Mouse (Mus musculus) left cerebral cortex, postnatal 25 days (tissue): ENCODE measurements around the gene Gimap5. TPM values are rescaled to one million over a fixed set of nuclear protein-coding genes. Genes with fewer than 3 reads are reported as not detected.
A peak's percentile ranks its signal among the peaks of the same experiment; 100 is the strongest.

Experiments
- DNase-seq, 2 experiments: peaks; one replicate each; pipeline ENCODE4 v3.0.0; 2022; ENCODE audit warnings: low spot score in 2 of 2, mixed read lengths in 1 of 2
- intact Hi-C: fragments of 180-260 bp; cut with DNase I; formaldehyde crosslinking; loops from one replicate; pipeline ENCODE4 v1.15.1; 2025
- total RNA-seq, 2 experiments: library from RNA; stranded (reverse); gene quantifications; 2 replicates each; pipeline ENCODE4 v1.2.3; 2021

The Gimap5 gene
- total RNA-seq, 2 experiments from 2014 or later = 1.1 to 2.0 TPM

GRCm38 (mm10) chr6:48738961-48739779 is 6.8 kb upstream of the Gimap5 start, which contains the start of gene Gimap1:
TSS of gene Gimap1 (plus strand) at chr6:48739054.
- intact Hi-C loops = no loop called here
- DNase-seq = no peak

- intact Hi-C loops = no loop called here
- DNase-seq = no peak
Observed at GRCm38 (mm10) chr6:48739780-48740055, 6.3 kb upstream of the Gimap5 start.

GRCm38 (mm10) chr6:48740501-48741169 is 5.4 kb upstream of the Gimap5 start:
- intact Hi-C loops = no loop called here
- DNase-seq = no peak

DNA sequence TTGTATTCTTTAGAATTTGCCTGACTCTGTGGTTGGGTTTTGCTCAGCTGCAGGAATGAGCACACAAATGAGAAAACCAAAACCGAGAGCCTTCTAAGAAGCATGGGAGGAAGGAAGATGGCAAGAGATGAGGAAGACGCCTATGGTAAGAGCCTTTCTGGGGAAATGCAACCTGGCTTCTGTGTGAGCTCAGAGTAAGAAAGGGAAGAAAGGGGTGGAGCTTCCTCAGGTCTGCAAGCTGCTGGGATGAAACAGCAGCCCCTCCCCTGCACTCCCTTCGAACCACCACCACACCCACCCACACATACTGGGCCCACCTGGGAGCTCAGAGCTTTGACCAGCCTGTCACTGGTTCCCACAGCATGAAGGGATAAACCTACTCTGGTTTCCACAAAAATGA is 4.7 kb upstream of the Gimap5 start:
- intact Hi-C loops = no loop called here
- no peak for DNase-seq

- DNase-seq = no peak
- intact Hi-C loops = no loop called here
Observed at GRCm38 (mm10) chr6:48741711-48742206, 4.2 kb upstream of the Gimap5 start.

DNA sequence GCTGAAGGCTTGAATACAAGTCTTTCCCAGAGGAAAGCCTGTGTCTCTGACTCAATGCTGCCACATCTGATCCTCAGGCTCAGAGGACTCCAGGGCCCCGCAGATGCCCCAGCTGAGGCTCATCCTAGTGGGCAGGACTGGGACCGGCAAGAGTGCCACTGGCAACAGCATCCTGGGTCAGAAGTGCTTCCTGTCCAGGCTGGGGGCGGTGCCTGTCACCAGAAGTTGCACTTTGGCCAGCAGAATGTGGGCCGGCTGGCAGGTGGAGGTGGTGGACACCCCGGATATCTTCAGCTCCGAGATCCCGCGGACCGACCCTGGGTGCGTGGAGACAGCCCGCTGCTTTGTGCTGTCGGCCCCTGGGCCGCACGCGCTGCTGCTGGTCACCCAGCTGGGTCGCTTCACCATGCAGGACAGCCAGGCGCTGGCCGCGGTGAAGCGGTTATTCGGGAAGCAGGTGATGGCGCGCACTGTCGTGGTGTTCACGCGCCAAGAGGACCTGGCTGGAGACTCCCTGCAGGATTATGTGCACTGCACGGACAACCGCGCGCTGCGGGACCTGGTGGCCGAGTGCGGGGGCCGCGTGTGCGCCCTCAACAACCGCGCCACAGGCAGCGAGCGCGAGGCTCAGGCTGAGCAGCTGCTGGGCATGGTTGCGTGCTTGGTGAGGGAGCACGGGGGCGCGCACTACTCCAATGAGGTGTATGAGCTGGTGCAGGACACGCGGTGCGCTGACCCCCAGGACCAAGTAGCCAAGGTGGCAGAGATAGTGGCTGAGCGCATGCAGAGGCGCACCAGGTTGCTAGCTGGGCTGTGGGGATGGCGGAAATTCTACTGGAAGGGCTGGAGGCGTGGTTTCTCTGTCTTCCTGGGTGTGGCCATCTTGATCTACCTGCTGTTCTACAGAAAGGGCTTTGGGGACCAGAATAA is 3.3 kb upstream of the Gimap5 start:
- peak; percentile 14 to 18 for DNase-seq
- intact Hi-C loops = no loop called here

DNA sequence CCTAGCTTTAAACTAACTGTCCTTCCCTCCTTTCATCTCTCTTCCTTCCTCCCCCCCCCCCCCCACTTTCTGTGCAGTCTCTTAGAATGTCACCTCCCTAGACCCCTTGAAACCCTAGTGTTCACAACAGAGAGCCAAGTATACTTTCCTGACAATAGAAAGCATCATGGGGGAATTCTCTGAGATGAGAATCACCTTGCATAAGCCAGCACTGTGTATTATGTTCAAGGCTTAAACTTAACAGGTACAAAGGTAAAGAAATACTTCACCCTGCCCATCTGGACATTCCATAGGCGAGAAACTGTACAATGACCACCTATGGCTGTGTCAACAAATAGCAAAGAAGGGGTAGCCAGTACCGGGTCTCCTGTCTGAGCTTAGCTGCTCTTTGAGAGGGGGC is 507 bp upstream of the Gimap5 start:
- intact Hi-C loops = no loop called here
- DNase-seq = no peak

DNA sequence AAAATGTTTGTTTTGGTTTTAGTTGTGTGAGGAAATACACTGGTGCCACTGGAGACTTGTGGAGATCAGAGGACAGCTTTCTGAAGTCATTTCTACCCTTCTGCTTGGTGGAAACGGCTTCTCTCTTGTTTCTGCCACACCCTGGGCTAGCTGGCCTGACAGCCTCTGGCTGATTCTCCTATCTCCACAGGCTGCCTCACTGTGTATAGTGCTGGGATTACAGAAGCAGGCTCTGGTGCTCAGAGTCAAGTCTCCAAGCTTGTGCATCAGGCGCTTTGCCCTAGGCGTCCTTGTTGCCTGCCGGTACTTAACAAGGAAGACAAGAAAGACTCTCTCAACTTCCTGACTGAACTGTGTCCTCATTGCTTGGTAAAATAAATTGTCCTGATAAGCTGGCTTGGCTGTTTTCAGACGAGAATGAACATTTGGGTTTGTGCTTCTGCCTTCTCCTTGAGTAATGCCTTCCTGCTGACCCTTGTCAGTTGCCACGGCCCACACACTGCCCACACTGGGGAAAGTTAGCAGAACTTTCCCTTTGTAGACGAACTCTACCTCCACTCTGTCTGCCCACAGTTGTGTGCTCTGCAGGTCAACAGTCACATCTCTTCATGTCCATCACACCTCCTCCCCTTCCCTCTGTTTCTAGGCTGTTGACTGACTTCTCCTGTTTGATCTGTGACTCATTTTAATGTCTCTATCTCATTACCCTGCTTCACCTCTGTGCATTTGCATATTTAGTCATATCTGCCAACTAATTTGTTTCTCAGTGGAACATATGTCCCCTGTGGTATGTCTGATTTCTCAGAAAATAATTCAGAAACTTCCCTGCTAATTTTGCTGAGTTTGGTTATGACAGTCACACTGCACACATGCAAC is 1.3 kb downstream of the Gimap5 start:
- intact Hi-C loops = no loop called here
- DNase-seq = no peak

DNA sequence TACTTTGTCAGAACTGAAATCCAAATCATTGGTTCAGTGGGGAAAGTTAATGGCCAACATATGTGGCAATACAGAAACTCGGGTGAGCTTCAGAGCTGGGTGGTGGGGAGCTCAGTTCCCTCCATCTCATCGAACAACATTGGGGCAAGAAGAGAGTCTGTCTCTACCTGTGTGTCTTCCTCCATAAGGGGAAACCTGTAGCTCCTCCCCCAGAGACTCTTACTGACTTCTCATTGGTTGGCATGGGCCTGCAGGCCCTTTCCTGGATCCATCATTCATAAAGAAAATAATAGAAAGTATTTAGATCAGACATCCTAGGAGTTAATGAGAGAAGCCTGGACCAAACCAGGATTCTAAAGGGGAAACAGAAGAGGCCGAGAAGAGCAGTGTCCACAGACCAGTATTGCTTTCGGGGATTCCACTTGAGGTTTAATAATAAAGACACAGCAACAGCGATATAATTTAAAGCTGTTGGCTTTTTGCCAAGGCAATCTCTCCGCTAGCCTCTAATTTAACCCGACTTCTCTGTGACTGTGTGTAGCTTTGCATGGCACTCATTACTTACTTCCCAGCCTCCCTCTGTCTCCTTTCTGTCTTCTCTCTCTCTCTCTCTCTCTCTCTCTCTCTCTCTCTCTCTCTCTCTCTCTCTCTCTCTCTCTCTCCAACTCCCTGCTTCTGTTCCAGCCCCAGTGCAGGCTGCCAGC is 17.7 kb downstream of the Gimap5 start:
- intact Hi-C loops = no loop called here
- DNase-seq = no peak

DNA sequence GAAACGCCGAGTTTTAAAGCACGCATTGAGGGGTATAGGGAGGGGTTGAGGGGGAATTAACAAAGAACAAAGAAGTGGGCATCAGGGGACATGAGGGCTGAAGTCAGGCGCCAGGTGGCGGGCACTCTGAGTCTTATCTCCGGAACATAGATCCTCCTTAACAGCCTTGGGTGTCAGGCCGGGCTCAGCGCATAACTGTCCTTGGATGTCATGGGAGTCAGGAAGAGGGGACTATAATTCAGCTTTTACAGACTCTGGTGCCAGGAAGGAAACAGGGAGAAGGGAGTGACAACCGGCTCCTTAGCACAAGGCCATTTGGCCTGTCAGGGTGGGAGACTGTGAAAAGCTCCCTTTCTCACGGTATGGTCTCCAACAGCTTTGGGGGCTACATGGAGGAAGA is 18.5 kb downstream of the Gimap5 start:
- intact Hi-C loops = no loop called here
- DNase-seq = no peak

DNA sequence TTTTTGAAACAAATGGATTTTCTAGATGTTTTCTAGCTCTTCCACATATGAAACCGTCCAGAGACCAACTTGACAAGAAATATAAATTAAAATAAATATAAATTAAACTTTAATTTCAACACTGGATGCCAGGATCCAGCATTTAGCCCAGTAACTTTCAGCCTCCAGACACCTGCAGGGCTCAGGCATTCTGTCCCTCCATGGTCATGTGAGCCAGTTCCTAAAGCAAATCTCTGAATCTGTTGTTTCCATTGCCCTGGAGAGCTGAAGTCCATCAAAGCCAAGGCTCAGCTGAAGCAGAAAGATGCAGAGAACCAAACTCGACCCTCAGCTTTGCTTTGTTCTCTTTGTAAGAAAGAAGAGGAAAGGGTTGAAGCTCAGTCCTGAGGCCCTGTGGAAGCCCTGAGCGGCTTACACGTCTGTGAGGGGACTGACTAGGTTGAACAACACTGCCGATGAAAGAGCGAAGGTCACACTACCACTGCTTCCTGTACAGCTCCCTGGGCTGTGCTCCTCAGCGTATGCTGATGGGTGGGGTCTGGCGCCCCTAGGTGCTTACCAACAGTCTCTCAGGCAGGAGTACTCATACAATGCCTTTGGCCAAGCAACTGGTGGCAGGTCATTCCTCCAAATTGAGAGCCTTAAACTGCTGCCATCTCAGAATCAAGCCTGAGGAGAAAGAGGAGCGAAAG is 22.3 kb downstream of the Gimap5 start:
- no peak for DNase-seq
- intact Hi-C loops = no loop called here

DNA sequence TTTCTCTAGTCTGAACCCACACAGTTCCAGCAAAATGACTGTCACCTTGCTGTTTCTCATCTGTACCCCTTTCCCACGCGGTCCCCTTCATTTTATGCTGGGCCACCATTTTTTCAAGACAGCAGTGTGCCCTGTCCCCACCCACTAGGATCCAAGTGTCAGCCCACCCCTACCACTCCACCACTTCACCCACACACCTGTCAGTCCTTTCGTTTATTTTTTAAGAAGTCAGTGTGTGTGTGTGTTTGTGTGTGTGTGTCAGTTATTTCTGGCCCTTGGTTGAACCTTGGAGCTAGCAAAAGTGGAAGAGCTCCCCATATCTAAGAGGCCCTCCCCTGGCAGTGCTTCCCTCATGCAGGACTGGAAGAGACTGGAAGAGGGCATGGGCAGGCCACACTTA is 22.9 kb downstream of the Gimap5 start:
- DNase-seq = no peak
- intact Hi-C loops = no loop called here

- intact Hi-C loops = loop anchor here (5.0 to 10.0 kb wide), 2 partner anchors 188 to 226 kb away; no protein-coding TSS in a partner anchor
Observed at GRCm38 (mm10) chr6:48770696-48771095, 24.7 kb downstream of the Gimap5 start, which contains the start of gene Gimap3. TSS of gene Gimap3 (minus strand) at chr6:48770851.

DNA sequence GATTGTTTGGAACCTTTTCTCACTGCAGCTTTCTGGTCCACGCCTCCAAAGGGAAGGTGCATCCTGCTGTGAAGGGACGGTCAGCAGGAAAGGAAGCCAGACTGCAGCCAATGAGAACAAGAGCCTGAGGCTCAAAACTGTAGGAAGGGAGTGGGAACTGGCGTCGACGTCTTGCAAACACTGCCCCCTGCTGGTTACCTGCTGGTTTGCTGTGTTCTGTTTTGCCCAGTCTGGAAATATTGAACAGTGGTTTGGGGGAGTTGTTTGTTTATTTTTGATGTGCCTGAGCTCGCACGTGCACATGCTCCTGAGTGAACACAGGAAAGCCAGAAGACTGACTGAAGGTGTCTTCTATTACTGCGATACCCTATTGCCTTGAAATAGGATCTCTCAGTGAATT is 26.0 kb downstream of the Gimap5 start:
- intact Hi-C loops = loop anchor here (1.0 to 10.0 kb wide), 3 partner anchors 128 to 227 kb away; no protein-coding TSS in a partner anchor
- peak; percentile 78 to 82 for DNase-seq

More at GRCm38 (mm10) chr6:48770696-48771095, 24.7 kb downstream of the Gimap5 start, which contains the start of gene Gimap3:
- no peak for DNase-seq

DNA sequence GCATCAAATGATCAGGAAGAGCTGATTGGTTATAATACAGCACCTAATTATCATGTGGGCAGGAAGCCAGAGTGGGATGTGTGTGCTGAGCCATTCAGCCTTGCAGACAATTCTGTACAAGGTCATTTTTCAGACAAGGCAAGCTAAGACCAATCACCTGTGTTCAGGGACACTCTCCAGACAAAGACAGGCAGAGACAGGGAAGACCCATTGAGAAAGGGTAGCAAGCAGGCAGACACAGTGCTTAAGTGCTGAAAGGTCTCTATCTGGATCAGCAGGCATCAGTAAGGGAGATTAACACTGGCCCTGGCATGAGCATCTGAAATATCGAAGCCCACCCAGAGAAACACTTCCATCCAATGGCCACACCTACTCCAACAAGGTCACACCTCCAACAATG is 38.4 kb downstream of the Gimap5 start:
- intact Hi-C loops = loop anchor here (10.0 kb wide), 1 partner anchor 610 kb away; no protein-coding TSS in a partner anchor
- no peak for DNase-seq

DNA sequence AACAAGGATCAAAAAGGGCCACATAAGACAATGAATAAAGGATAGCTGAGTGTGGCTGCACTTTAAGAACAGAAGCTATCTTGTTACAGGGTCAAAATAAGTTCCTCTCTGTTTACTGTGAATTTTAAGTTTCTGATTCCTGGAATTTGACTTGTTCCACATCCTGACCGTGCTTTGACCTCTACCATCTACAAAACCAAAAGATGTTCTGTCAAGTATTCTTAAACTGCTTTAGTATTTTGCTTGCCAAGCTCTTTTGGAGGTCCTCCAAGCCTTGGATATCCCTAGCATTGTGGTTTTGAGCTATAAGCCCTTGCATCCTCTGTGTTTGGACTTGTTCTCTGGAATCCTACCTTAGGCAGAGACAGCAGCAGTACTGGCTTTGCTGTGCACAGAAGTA is 39.2 kb downstream of the Gimap5 start:
- intact Hi-C loops = loop anchor here (10.0 kb wide), 1 partner anchor 610 kb away; no protein-coding TSS in a partner anchor

GRCm38 (mm10) chr6:48785601-48786000 is 39.6 kb downstream of the Gimap5 start:
- intact Hi-C loops = loop anchor here (10.0 kb wide), 1 partner anchor 611 kb away; no protein-coding TSS in a partner anchor
- no peak for DNase-seq

More for the DNA sequence above, 39.2 kb downstream of the Gimap5 start:
- DNase-seq = no peak
